Mouse (Mus musculus): ENCODE measurements around the gene Per3. TPM values are rescaled to one million over a fixed set of nuclear protein-coding genes. Genes with fewer than 3 reads are reported as not detected.

Gene Per3
- polyA plus RNA-seq, 1 experiment: 1.6 TPM

DNA sequence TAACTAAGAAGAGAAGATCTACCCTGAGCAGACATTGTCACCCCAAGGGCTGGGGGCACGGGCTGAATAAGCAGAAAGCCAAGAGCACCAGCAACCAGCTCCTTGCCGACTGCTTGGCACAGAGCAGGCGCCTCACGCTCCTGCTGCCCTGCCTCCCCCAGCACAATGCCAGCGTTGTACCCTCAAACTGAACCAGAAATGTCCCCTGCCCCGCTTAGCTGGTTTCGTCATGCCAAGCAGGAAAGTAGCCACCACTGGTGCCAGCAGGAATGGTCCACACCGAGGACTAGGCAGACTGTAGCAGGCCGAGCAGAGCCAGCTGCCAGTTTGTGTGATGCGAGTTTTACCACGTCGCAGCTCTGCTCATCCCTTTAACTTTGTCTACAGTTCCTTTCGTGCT is 37.5 kb upstream of the Per3 start:
- Histone ChIP-seq H3K36me3 (ENCODE audit: control insufficient read depth, insufficient read depth) (no peaks in the 10 kb centered on the region), H3K79me3 (ENCODE audit: low read depth) (no peaks in the 10 kb centered on the region), H3K79me2 (ENCODE audit: control insufficient read depth, insufficient read depth) (no peaks in the 10 kb centered on the region), H3K4me3 (ENCODE audit: insufficient read depth, poor library complexity, severe bottlenecking) (no peak overlapping the region), H3K27me3 (ENCODE audit: control insufficient read depth, insufficient read depth, insufficient read length) (peaks cover 44% of the 10 kb centered on the region), H3ac (ENCODE audit: control insufficient read depth, insufficient read length, low read depth) (peak overlapping the region; percentile 12)
- TF ChIP-seq CEBPB (IDR thresholded peaks at IDR 0.05; ENCODE audit: low read depth) (no peak), USF1 (IDR thresholded peaks at IDR 0.05; ENCODE audit: low read depth) (no peak), CTCF (IDR thresholded peaks at IDR 0.05; ENCODE audit: control insufficient read depth, insufficient read depth, insufficient read length) (no peak), MAX (IDR thresholded peaks at IDR 0.05) (no peak), MYOD1 (IDR thresholded peaks at IDR 0.05; ENCODE audit: control insufficient read depth, insufficient read length, low read depth) (no peak), MYOG (IDR thresholded peaks at IDR 0.05; ENCODE audit: control insufficient read depth, extremely low read depth, insufficient read length) (no peak), FOSL1 (IDR thresholded peaks at IDR 0.05; ENCODE audit: insufficient read depth, low read length, poor library complexity, severe bottlenecking) (no peak)

DNA sequence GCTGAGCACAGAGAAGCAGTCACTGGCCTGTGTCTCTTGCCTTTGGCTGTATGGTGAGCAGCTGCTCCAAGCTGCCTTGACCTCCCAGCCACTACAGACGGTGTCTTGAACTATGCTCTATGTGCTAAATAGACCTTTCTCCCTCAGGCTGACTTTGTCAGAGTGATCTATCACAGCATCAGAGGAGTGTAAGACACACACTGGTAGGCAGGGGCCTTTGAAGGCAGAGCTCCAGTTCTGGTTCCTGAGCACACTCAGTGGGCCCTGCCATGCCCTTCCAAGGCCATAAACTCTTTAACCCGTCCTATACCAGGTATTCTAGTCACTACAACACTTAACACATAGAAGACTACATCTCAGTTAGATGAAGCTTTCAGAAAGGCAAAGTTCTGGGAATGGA is 36.9 kb upstream of the Per3 start:
- peaks cover 50% of the 10 kb centered on the region for H3K27me3 ChIP-seq (ENCODE audit: control insufficient read depth, insufficient read depth, insufficient read length)
- no peaks in the 10 kb centered on the region for H3K79me2 ChIP-seq (ENCODE audit: control insufficient read depth, insufficient read depth)
- no peak overlapping the region for H3ac ChIP-seq (ENCODE audit: control insufficient read depth, insufficient read length, low read depth)
- no peak overlapping the region for H3K4me3 ChIP-seq (ENCODE audit: insufficient read depth, poor library complexity, severe bottlenecking)
- no peaks in the 10 kb centered on the region for H3K36me3 ChIP-seq (ENCODE audit: control insufficient read depth, insufficient read depth)
- no peaks in the 10 kb centered on the region for H3K79me3 ChIP-seq (ENCODE audit: low read depth)
- TF ChIP-seq MAX (IDR thresholded peaks at IDR 0.05) (no peak), MYOD1 (IDR thresholded peaks at IDR 0.05; ENCODE audit: control insufficient read depth, insufficient read length, low read depth) (no peak), CTCF (IDR thresholded peaks at IDR 0.05; ENCODE audit: control insufficient read depth, insufficient read depth, insufficient read length) (no peak), USF1 (IDR thresholded peaks at IDR 0.05; ENCODE audit: low read depth) (no peak), CEBPB (IDR thresholded peaks at IDR 0.05; ENCODE audit: low read depth) (no peak), FOSL1 (IDR thresholded peaks at IDR 0.05; ENCODE audit: insufficient read depth, low read length, poor library complexity, severe bottlenecking) (no peak), MYOG (IDR thresholded peaks at IDR 0.05; ENCODE audit: control insufficient read depth, extremely low read depth, insufficient read length) (no peak)

DNA sequence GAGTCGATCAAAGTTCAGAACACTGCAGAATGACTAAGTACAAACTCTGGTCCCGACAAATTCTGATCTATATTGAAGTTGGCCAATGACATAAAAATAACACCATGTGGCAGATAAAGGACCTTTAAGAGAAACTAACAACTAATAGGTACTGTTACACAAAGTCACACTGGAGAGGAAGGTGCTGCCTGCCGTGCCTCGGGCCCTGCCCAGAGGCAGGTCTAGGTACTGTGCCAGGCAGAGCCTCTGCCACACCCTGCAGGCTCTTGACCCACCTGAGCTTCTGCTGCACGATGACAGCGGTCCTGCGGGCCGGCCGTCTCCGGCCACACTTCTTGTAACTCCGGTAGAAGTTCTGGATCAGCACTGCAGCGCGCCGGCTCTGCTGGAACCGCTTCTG is 30.4 kb upstream of the Per3 start:
- Histone ChIP-seq H3K36me3 (ENCODE audit: control insufficient read depth, insufficient read depth) (no peaks in the 10 kb centered on the region), H3K79me3 (ENCODE audit: low read depth) (no peaks in the 10 kb centered on the region), H3K4me3 (ENCODE audit: insufficient read depth, poor library complexity, severe bottlenecking) (no peak overlapping the region), H3K27me3 (ENCODE audit: control insufficient read depth, insufficient read depth, insufficient read length) (peaks cover 80% of the 10 kb centered on the region), H3ac (ENCODE audit: control insufficient read depth, insufficient read length, low read depth) (no peak overlapping the region), H3K79me2 (ENCODE audit: control insufficient read depth, insufficient read depth) (no peaks in the 10 kb centered on the region)
- TF ChIP-seq MAX (IDR thresholded peaks at IDR 0.05): no peak
- TF ChIP-seq MYOG (IDR thresholded peaks at IDR 0.05; ENCODE audit: control insufficient read depth, extremely low read depth, insufficient read length): no peak
- no peak for TF ChIP-seq CTCF (IDR thresholded peaks at IDR 0.05; ENCODE audit: control insufficient read depth, insufficient read depth, insufficient read length)
- TF ChIP-seq USF1 (IDR thresholded peaks at IDR 0.05; ENCODE audit: low read depth): no peak
- TF ChIP-seq FOSL1 (IDR thresholded peaks at IDR 0.05; ENCODE audit: insufficient read depth, low read length, poor library complexity, severe bottlenecking): no peak
- no peak for TF ChIP-seq MYOD1 (IDR thresholded peaks at IDR 0.05; ENCODE audit: control insufficient read depth, insufficient read length, low read depth)
- no peak for TF ChIP-seq CEBPB (IDR thresholded peaks at IDR 0.05; ENCODE audit: low read depth)

DNA sequence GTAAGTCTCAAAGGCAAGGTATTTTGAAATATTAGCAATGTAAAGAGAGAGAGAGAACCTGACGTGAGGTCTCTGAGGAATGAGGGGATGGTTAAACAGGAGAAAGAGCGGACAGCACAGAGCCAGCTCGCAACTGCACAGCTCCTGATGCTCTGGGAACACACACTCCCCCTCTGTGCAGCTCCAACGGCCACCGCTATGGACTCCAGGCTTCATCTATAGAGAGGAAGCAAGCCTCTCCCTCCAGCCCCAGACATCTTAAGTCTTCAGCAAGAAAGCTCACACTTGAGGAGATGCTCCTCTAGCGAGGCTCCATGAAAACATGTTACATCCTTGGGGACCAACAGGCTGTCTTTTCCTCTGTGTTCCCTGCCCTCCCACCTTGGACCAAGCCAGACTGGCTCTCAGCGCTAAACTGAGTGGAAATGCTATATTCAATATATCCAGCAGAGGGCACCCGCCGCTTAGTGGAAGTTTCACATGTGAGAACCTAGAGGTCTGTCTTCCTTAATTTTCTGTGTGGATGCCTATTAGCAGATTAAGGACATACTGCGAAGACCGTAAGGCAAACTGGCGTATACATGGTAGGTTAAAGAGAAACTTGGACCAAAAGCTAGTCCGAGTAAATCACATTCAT is 28.8 kb upstream of the Per3 start:
- Histone ChIP-seq H3K79me3 (ENCODE audit: low read depth) (no peaks in the 10 kb centered on the region), H3ac (ENCODE audit: control insufficient read depth, insufficient read length, low read depth) (no peak overlapping the region), H3K36me3 (ENCODE audit: control insufficient read depth, insufficient read depth) (no peaks in the 10 kb centered on the region), H3K27me3 (ENCODE audit: control insufficient read depth, insufficient read depth, insufficient read length) (peaks cover 84% of the 10 kb centered on the region), H3K79me2 (ENCODE audit: control insufficient read depth, insufficient read depth) (no peaks in the 10 kb centered on the region), H3K4me3 (ENCODE audit: insufficient read depth, poor library complexity, severe bottlenecking) (no peak overlapping the region)
- TF ChIP-seq CTCF (IDR thresholded peaks at IDR 0.05; ENCODE audit: control insufficient read depth, insufficient read depth, insufficient read length): no peak
- TF ChIP-seq USF1 (IDR thresholded peaks at IDR 0.05; ENCODE audit: low read depth): no peak
- TF ChIP-seq FOSL1 (IDR thresholded peaks at IDR 0.05; ENCODE audit: insufficient read depth, low read length, poor library complexity, severe bottlenecking): no peak
- TF ChIP-seq MAX (IDR thresholded peaks at IDR 0.05): no peak
- no peak for TF ChIP-seq MYOG (IDR thresholded peaks at IDR 0.05; ENCODE audit: control insufficient read depth, extremely low read depth, insufficient read length)
- TF ChIP-seq MYOD1 (IDR thresholded peaks at IDR 0.05; ENCODE audit: control insufficient read depth, insufficient read length, low read depth): no peak
- no peak for TF ChIP-seq CEBPB (IDR thresholded peaks at IDR 0.05; ENCODE audit: low read depth)

DNA sequence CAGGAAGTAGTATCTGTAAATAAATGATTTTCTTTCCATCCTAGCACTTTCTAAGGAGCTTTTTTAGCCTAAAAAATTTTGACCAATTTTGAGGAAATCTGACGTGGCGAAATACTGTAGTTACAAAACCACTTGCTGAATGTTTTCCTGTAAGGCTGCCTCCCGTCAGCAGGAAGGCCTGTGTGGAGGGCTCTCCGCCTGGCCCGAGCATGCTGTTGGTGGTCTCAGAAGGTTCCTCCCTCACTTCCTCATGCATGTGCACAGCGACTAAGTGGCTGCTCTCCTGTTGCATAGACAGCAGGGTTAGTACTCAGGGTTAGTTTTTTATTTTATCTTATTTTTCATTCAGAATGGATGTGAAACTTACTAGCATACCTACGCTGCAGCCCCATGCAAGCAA is 26.5 kb upstream of the Per3 start:
- Histone ChIP-seq H3K36me3 (ENCODE audit: control insufficient read depth, insufficient read depth) (no peaks in the 10 kb centered on the region), H3K27me3 (ENCODE audit: control insufficient read depth, insufficient read depth, insufficient read length) (peaks cover 86% of the 10 kb centered on the region), H3ac (ENCODE audit: control insufficient read depth, insufficient read length, low read depth) (no peak overlapping the region), H3K79me3 (ENCODE audit: low read depth) (no peaks in the 10 kb centered on the region), H3K4me3 (ENCODE audit: insufficient read depth, poor library complexity, severe bottlenecking) (no peak overlapping the region), H3K79me2 (ENCODE audit: control insufficient read depth, insufficient read depth) (no peaks in the 10 kb centered on the region)
- no peak for TF ChIP-seq MAX (IDR thresholded peaks at IDR 0.05)
- TF ChIP-seq MYOD1 (IDR thresholded peaks at IDR 0.05; ENCODE audit: control insufficient read depth, insufficient read length, low read depth): no peak
- no peak for TF ChIP-seq CEBPB (IDR thresholded peaks at IDR 0.05; ENCODE audit: low read depth)
- TF ChIP-seq CTCF (IDR thresholded peaks at IDR 0.05; ENCODE audit: control insufficient read depth, insufficient read depth, insufficient read length): no peak

DNA sequence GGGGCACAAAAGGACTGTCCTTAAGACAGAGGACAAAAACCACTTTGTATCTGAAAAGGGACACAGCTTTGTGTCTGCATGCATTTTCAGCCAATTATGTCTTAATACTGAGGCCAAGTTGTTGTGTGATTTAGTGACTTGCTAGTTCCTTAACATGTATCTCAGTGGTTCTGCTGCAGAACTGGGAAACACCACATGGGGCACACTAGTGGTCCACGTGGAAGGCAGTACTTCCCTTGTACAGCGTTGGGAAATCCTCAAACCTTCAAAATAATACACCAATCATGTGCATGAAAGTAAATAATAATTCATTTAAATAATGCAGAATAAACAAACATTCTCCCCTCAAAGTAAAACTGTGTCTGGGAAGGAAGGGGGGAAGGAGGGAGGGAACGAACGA is 24.3 kb upstream of the Per3 start:
- H3K4me3 ChIP-seq (ENCODE audit: insufficient read depth, poor library complexity, severe bottlenecking): no peak overlapping the region
- H3ac ChIP-seq (ENCODE audit: control insufficient read depth, insufficient read length, low read depth): no peak overlapping the region
- H3K36me3 ChIP-seq (ENCODE audit: control insufficient read depth, insufficient read depth): no peaks in the 10 kb centered on the region
- no peak for TF ChIP-seq CTCF (IDR thresholded peaks at IDR 0.05; ENCODE audit: control insufficient read depth, insufficient read depth, insufficient read length)
- no peak for TF ChIP-seq MAX (IDR thresholded peaks at IDR 0.05)
- TF ChIP-seq MYOG (IDR thresholded peaks at IDR 0.05; ENCODE audit: control insufficient read depth, extremely low read depth, insufficient read length): no peak
- TF ChIP-seq FOSL1 (IDR thresholded peaks at IDR 0.05; ENCODE audit: insufficient read depth, low read length, poor library complexity, severe bottlenecking): no peak
- TF ChIP-seq USF1 (IDR thresholded peaks at IDR 0.05; ENCODE audit: low read depth): no peak
- TF ChIP-seq CEBPB (IDR thresholded peaks at IDR 0.05; ENCODE audit: low read depth): no peak
- no peak for TF ChIP-seq MYOD1 (IDR thresholded peaks at IDR 0.05; ENCODE audit: control insufficient read depth, insufficient read length, low read depth)
- H3K27me3 ChIP-seq (ENCODE audit: control insufficient read depth, insufficient read depth, insufficient read length): peaks cover 82% of the 10 kb centered on the region
- no peaks in the 10 kb centered on the region for H3K79me3 ChIP-seq (ENCODE audit: low read depth)
- H3K79me2 ChIP-seq (ENCODE audit: control insufficient read depth, insufficient read depth): no peaks in the 10 kb centered on the region

All from C2C12 (cell line).